Mouse (Mus musculus) spleen, adult 18-20 months (tissue): Measurements from ENCODE around the gene Macrod2.

ENCODE experiments used
- DNase-seq, 2 experiments: peaks; one replicate each; pipeline ENCODE4 v3.0.0; 2022; ENCODE audit warnings: mixed read lengths in 2 of 2

Gene Macrod2

DNA sequence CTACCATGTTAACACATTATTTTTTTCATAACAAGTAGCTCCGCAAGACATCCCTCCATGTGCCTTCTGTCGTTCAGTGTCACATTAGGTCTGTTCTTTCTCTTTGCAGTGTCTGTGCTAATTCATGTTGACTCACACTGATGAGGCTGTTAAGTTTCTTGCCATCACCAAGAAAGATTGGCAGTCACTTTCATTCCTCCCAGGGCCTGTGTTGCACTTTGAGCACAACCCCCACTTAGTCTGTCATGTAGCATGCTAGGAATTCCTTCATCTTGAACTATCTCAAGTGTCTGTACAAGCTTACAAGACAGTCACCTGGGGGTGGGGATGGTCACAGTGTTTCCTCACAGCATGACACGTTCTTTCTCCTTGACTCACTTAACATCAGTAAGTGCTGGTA lies 696.2 kb downstream of the Macrod2 start:
- DNase-seq, result no peak

DNA sequence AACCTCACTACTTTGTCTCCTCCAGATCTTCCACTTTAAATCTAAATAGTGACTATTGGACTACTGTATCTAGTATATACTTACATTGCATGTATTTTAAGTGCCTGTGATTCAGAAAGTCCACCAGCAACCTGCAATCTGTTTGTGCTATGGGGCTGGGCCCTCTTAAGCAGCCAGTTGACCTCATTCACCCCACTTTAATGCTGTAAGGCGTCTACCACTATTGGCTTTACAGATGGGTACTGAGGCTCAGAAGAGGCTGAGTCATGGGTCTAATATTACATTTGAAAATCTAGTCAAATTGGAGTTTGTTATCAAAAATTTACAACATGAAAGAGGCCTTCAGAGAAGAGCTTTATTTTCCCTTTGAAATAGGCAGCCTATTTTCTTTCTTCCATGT lies 722.5 kb downstream of the Macrod2 start:
- DNase-seq, result no peak

DNA sequence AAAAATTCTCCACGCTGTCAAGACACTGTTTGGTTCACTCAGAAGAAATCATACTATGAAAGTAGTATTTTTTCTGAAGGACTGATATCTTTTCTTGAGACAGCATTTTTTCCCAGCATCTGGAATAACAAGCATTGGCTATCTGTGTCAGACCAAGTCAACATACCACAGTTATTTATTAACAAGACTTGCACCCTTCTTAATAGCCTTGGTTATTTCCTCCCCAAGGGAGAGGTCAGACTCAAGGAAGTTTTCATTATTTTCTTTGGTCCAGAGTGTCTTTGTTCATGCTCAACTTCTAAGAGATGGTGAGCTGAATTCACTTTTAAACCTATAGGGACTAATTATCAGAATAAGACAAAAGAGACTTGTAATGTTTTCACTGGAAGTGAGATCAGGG lies 728.8 kb downstream of the Macrod2 start:
- DNase-seq, result no peak

DNA sequence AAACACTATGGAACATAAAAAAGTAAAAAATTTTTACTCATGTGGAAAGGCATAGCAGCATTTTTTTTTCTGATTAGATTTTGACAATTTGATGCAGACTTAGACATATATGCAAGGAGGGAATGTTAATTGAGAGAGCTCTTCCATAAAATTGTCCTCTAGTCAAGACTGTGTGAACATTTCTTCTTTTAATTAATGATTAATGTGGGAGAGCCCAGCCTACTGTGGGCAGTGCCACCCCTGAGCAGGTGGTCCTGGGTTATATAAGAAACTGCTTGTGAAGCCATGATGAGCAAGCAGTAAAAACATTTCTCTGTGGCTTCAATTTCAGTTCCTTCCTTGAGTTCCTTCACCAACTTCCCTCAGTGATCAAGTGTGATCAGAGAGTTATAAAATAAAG lies 730.5 kb downstream of the Macrod2 start:
- DNase-seq, result no peak

DNA sequence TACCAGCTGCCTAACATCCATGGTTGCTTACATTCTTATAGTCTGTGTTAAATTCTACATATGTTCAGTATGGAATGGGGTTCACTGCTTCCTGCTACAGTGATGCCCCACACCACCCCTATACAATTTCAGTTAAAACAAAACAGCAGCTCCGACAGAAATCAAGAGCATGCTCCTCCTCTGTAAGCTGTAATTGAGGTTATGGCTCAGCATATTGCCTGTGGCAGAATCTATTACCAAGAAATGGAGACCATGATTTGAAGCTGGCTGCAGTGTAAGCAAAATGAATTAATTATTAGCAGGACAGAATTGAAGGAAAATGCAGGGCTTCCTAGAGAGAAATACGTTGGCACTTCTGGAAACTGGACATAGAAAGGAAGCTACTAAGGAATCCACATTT lies 747.2 kb downstream of the Macrod2 start:
- DNase-seq, result no peak

DNA sequence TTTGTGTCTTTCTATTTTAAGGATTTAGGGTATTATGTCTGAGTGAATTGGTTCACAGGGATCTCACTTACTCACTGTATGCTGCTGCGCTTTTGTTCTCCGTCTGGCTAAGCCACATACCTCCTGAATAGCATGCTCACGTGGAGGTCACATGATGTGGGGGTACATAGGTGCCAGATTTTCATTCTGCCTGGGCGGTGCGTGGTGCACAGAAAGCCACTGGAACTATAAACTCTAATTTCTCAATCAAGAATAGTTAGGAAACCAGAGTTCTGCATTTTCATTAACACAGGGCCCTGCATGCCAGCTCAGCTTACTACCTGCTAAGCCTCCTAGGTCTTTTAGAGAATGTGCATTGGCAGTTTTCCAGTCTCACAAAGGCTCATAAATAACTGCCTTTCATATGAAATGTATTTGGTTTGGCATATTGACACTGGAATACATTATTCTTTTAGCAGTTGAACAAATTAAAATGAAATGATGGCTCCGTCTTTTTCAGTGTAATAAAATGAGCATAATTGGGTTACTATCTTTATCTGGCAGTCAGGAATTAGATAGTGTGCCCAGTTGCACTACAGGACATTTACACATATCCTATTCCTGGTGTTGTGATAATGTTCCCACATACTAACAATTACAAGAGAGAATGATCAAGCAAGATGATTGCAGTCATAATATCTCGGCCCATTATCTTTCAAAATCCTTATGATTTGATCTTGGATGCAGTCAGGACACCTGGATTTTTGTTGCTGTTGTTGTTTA lies 757.1 kb downstream of the Macrod2 start:
- no peak for DNase-seq

DNA sequence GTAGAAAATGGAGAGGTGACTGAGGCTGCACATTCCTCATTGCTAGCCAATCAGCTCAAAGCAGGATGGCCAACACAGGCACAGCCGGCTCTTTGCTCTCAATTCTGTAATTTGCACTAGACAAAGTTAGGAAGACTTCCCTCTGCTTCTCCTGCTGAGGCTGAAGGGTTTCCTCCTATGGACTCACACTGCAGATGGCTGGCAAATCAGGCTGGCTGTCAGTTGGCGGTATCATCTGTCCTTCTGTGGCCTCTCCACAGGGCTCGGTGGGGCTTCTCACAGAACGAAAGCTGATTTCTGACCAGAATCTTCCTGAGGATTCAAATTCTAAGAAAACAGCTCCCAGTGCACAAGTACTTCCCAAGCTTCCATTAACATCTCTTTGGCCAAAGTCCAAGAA lies 760.9 kb downstream of the Macrod2 start:
- DNase-seq, result no peak

DNA sequence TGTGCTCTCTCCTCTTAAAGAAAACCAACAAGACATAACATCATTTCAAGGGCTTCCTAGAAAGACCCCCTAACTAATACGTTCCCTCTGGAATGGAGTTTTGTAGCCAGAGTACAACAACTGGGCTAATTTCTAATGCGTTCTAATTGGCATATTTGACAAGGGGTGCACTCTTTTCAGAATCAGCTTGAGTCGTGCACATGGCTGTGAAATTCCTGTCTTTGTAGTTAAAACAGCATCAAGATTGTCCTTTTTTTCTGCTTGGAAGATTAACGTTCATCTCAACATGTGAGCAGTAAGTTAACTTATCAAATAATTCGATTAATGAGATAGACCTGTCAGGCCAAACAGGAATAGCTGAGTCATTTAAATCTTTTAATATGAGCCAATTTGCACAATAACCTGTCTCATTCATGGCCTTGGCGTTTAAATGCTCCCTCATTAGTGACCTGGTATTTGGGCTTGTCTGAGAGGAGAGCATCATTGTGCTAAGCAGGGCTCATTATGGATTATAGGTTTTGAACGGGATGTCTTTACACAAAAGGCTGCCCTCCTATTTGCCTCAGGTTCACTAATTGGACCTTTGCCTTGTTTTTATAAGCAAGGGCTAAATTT lies 762.0 kb downstream of the Macrod2 start:
- no peak for DNase-seq

DNA sequence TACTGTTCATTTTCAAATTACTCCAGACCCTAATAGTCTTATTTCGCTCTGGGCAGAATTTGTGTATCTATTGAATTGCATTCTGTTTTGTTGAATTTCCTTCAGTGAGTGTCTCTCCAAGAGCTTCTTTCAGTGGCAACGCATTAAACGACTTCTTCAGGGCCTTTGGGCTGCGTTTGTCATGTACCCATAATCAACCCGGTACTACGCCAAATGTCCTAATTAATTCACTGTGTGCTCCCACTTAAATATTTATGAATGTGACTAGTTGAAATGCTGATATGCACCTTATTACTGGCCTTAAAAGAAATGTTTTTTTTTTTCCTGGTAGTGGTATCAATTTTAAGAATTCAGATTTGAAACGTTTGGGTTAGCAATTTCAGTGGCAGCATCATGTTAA lies 763.1 kb downstream of the Macrod2 start:
- no peak for DNase-seq

DNA sequence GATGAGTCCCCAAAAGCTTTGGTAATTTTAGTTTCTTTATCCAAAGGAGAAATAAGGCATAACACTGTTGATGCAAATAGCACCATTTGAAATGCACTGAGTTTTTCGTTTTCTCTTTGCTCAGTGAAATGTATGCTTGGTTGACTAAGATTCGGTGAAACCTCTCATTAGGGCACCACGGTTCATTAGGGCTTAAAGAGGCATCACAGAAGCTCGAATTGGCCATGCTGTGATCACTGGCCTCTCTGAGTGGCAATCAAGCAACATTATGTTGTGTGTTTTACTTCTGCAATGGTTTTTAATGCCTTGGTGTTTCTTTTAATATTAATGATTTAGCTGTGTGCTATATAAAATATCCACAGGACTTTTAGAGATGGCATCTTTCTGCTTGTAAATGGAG lies 768.8 kb downstream of the Macrod2 start:
- no peak for DNase-seq

DNA sequence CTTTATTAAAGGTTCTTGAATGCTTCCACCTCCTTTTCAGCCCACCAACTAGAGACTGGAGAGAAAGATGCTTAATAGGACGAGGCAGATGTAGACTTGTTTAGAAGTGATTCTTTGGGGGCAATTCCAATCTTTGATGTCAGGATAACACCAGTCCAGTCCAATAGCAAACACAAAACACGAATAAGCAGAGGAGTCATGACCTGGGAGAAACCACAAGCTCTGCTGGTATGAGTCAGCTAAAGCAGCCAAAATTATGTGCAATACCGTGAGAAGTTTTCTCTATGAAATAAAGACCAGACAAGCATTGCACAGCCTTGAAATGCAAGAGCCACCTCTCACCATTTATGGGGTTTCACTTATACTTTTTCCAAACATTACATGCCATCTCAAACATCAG lies 774.5 kb downstream of the Macrod2 start:
- DNase-seq, result no peak

DNA sequence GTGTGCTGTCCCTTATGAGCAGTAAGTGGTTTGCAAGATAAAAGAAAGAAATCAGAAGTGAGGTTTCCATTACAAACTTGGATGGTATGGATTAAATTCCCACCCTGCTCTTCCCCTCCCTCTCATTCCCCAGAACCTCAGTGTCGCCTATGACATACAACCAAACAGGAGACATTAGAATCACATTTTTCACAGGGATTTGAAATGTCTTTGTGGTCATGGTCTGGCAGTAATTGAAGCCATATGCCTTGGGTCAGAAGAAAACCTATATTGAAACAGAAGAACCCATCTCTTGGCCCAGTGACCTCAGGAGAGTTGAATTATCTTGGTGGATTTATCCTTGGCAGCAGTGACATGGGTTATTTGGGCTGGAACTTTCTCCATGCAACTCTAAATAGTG lies 778.1 kb downstream of the Macrod2 start:
- no peak for DNase-seq

DNA sequence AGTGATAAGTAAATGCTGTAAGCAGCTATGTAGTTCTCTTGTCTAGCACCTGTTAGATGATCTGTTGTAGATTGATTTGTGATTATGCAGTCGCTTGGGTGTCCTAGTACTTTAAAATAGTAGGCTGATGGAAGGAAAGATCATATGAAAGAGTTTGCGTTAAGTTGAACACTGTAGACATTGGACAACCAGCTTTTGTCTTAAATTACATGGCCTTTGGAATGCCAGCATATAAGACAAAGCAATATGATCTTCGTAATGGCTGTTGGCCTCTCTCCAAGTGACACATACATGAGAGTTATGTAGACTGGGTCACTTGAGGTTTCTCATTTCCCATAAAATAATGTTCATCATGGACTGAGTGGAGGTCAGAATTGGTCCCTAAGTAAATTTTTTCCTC lies 778.5 kb downstream of the Macrod2 start:
- DNase-seq, result no peak

DNA sequence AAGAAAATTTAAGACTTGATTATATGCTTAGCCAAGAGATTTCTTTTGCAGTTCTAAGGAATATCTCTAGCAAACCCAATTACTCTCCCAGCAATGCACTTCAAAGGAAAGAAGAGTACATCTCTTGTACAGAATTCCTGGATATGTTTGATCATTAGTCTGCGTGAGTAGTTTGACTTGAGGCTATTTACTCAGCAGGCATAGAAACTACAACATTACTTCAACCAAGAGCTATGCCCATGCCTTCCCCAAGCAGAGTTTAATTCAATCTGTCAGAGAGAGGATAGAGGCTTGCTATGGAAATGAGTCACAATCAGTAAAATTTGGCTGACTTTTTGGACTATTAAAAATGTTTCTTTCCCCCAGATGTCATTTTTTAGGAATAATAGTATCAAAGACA lies 785.5 kb downstream of the Macrod2 start:
- DNase-seq, result no peak

DNA sequence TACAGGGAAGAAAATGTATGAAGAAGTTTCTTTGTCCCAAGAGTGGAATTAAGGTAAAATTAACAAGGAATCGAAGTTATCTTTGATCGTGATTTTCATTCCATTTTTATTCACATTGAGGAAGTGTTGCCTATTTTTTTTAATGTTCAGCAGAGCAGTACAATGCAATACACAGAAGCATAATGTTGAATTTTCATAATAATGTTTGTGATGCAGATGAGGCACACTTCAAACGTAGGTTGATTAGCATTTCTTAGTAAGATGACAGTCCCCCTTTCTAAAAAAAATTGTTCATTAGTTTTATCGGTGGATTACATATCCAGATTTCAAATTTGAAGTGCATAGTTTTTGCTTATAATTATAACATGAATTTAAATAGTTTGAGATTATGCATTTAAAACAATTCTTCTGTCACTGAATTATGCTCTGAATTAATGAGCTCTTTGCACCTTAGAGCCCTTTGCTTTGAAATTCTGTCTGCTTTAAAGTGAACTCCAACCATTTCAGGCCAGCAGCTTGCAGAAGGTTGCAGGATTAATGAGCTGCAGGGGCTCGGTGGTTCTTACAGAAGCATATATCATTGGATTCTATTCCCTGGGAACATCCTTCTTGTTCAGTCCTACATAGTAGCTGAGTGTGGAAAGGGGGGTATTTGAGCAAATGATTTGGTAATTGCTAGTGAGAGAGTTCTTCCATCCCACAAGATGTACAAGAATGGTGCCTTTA lies 787.1 kb downstream of the Macrod2 start:
- no peak for DNase-seq

DNA sequence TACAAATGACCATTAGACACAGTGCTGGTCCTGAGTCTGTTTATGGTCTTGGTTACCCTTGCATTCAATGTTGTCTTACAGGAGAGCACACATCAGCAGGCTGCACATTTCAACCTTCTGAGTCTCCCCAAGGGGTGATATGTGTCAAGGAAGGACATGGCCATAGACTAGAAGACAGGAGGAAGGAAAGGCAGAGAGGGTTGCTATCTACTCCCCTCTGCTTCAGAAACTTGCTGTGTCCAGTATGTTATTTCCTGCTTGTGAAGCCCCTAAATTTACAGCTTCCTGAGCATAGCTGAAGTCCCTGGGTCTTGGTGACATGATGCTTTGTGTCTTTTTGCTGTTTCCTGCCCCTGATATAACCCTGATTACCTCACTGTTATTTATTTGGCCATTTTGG lies 799.4 kb downstream of the Macrod2 start:
- DNase-seq, result no peak

DNA sequence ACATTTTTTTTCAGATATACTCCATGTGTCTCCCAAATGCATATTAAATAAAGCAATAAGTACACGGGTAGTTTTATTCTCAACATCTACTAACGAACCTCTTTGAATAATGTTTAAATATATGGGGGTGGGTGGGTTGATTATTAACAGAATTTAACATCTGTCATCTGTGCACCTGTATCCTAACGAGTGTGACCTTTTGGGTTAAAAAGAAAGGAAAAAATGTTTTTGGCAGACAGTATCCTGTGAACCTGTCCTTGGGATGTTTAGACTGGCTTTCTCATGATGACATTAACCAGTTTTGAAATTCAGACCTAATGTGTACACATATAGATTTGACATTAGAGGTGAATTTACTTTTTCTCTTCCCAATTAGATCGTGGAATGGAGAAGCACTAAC lies 805.4 kb downstream of the Macrod2 start:
- DNase-seq, result no peak

DNA sequence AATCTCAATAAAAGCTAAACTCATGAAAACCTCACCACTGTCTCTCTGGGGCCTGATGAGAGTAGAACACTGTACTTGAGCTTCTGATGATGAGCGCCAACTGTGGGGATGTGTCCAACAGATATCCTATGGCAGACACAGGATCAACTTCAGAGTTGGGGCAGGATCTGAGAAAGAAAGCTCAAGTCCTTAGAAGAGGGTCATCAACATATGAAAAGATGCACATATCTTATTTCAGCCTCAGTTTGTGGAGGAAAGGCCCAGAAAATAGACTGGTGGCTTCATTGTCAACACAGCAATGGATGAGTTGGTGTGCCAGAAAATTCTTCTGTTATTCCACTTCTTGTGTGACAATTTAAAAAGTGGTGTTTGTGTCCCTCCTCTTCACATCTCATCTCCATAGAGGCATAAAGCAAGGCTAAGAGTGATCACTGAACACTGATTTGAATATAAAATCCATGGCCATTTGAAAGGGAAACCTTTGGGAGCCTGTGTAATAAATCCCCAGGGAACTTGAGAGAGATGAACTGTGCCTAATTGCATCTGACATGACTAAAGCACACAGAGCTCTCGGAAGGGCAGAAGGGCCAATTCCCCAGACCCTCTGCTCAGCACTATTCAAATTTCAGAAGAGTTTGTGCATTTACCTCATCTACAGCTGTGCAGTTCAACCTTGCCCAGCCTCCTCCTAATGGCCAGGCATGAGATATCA lies 806.4 kb downstream of the Macrod2 start:
- DNase-seq, result no peak

DNA sequence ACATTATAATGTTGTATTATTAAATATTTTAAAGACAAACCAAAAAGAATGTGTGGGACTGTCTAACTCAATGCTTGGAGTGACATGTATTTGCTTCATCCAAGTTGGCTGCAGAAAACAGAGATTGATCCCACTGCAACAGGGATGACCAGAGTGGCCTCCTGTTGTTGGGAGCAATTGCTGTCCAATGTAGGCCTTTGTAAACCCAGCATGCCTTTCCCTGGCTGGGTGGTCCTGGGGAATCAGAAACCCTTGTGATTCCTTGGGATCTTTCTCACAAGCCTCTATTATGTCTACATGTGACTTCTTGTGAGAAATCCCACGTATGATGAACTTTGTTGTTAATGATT lies 806.9 kb downstream of the Macrod2 start:
- no peak for DNase-seq

DNA sequence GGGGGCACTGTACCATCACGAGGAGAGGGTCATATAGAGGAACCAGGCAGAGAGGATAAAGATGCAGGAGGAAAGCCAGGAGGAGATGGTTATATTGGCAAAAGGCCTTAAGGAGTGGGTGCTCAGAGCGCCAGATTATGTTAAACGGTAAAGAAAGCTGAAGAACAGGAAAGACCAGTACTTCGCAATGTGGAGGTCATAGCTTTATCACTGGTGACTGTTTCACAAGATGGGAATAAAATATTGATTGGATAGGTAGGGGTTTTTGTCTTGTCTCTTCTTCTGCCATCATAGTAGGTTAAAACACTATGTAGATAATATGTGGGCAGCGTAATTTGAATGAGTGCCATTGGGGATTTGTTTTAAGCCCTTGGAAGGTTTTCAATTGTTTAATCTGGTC lies 816.2 kb downstream of the Macrod2 start:
- DNase-seq, result no peak

DNA sequence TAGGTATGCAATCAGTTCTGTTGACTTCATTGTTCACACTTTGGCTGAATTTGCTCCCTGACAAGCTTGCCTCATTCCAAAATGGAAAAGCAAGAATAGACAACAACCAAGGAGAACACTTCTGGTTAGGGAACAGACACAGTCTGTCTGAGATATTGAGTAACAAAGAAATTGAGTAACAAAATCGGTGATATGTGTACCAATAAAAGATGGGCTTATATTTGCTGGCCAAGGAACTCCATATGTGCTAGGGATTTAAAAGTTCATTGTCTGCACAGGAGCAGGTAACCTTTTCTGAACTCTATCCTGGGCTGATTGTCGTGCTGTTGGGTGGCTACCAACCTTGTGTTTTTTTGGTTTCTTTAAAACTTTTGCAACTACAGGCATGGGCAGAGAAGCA lies 817.2 kb downstream of the Macrod2 start:
- DNase-seq, result no peak

DNA sequence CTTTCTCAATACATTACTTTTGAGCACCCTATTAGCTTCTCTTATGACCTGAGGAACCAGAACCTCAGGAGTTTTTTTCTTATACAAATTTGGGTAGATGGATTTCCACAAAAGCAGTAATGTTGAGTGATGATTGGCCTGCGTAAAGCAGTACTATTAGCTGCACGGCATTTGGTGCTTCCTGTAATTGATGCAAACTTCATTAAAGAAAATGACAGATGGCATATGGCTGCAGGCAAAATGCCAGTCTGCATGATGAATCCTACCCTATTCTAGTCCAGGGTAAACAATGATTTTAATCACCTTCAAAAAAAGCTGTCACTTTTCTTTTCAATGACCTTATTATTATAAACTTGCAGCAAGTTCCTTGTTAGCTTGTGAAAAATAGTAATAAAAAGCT lies 822.4 kb downstream of the Macrod2 start:
- DNase-seq, result no peak

DNA sequence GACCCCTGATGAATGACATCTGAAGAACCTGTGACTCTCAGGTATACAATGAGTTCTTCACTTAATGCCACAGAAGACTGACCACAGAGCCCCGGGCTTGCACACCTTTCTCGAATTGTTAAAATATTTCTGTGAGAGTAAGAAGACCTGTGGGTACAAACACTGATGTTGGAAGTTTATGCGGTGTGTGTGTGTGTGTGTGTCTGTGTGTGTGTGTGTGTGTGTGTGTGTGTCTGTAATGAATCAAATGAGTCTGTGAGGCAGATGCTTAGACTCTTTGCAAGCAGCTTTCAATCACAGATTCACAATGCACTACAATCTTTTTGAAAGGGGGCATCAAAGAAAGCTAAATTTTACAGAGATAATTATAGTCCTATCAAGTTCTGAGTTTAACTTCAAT lies 822.8 kb downstream of the Macrod2 start:
- no peak for DNase-seq

DNA sequence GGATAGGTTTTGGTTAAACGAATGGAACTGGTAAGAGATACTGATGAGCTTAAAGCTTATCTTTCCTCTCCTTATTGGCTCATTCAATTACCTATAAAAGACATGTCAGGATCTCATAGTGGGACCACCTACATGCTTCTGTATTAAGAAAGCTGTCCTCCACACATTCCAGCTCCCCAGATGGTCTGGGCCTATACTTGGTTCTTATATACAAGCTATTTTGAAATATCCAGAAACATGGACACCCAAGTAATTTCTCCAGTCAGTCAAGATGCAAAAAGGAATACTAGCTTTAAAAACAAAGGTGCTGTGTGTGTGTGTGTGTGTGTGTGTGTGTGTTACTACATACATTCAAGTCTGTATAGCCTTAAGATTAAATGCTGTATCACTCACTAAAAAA lies 833.7 kb downstream of the Macrod2 start:
- no peak for DNase-seq
